ENCODE assay signal across 27 mouse cellular contexts in the genomic region with DNA sequence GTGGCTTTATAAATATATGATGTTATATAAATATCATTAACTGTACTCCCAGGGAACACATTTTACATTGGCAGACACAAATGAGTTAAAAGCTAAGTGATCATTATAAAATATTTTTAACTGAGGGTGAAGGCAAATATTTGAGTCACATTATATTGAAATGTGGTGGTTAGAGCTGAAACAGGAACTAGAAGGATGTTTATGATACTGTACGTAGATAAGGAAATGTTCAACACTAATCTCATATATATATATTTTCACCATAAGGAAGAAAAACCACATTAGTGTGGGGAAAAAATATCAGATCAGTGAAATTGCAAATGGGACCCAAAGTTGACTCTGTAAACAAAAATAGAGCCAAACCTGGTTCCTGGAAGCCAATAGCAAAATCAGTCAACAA. TPM values are rescaled to one million over a fixed set of nuclear protein-coding genes. Genes with fewer than 3 reads are reported as not detected.
"Had no signal": no experiment of that assay in that cellular context is flagged by ENCODE, and none has a peak within 500 bp of the region (broad histone marks: within the 10 kb centered on the region; RNA-seq: fewer than 3 reads in every experiment).

No protein-coding gene starts in this region.

- H3K36me3 ChIP-seq: midbrain, embryonic 10.5 days; midbrain, embryonic 12.5 days; neural tube, embryonic 13.5 days; neural tube, embryonic 15.5 days; stomach, embryonic 15.5 days had no signal

- H3K4me1 ChIP-seq: midbrain, embryonic 10.5 days; midbrain, embryonic 12.5 days; neural tube, embryonic 13.5 days; neural tube, embryonic 15.5 days; stomach, embryonic 15.5 days had no signal

- DNase-seq: lung, adult 18-20 months; lung, postnatal 10 days; lung, postnatal 4 days; midbrain, embryonic 14.5 days; retina, postnatal 1 day; right cerebral cortex, adult 18-20 months; right cerebral cortex, postnatal 25 days; right cerebral cortex, postnatal 4 days; spleen, adult 18-20 months; thymus, adult 2 months; thymus, postnatal 25 days; thymus, postnatal 4 days had no signal

- H3K9ac ChIP-seq: midbrain, embryonic 12.5 days; neural tube, embryonic 13.5 days; neural tube, embryonic 15.5 days; stomach, embryonic 15.5 days had no signal

- H3K27ac ChIP-seq: midbrain, embryonic 10.5 days; midbrain, embryonic 12.5 days; neural tube, embryonic 13.5 days; neural tube, embryonic 15.5 days; stomach, embryonic 15.5 days; stomach, postnatal 0 days had no signal

- H3K4me3 ChIP-seq: midbrain, embryonic 10.5 days; midbrain, embryonic 12.5 days; myocyte; neural tube, embryonic 13.5 days; neural tube, embryonic 15.5 days; stomach, embryonic 15.5 days had no signal

- H3K27me3 ChIP-seq: midbrain, embryonic 12.5 days; neural tube, embryonic 13.5 days; neural tube, embryonic 15.5 days; stomach, embryonic 15.5 days had no signal

- H3K9me3 ChIP-seq: midbrain, embryonic 10.5 days; midbrain, embryonic 12.5 days; neural tube, embryonic 13.5 days; neural tube, embryonic 15.5 days; stomach, embryonic 15.5 days had no signal

RNA-seq across cellular contexts. Expression of gene Gpr87, which starts 34.4 kb away (rescaled TPM):
- total RNA-seq: megakaryocyte, adult 5-6 weeks; megakaryocyte-erythroid progenitor cell, adult 5-6 weeks had no signal
- polyA plus RNA-seq: liver, embryonic 16.5 days; lung, embryonic 16.5 days; midbrain, embryonic 16.5 days; myocyte; neural tube, embryonic 11.5 days; neural tube, embryonic 13.5 days; small intestine, adult 2 months; testis, adult 2 months had no signal

RNA-seq across cellular contexts. Expression of gene P2ry13, which starts 50.2 kb away (rescaled TPM):
- total RNA-seq: megakaryocyte-erythroid progenitor cell, adult 5-6 weeks had no signal
- polyA plus RNA-seq: myocyte had no signal

RNA-seq across cellular contexts. Expression of gene Gpr171, which starts 58.8 kb away (rescaled TPM):
- polyA plus RNA-seq: myocyte; testis, adult 2 months had no signal
